Mouse (Mus musculus) thymus, postnatal 4 days (tissue): ENCODE measurements around the gene Ip6k3.

Experiments used
- DNase-seq: peaks from one replicate; pipeline ENCODE4 v3.0.0; 2021

The Ip6k3 gene

GRCm38 (mm10) chr17:27181666-27182065 lies 14.1 kb upstream of the Ip6k3 start:
- no peak for DNase-seq

- DNase-seq, result no peak
Measured at GRCm38 (mm10) chr17:27179681-27180280, 12.2 kb upstream of the Ip6k3 start.

GRCm38 (mm10) chr17:27178427-27179177 lies 11.0 kb upstream of the Ip6k3 start:
- no peak for DNase-seq

GRCm38 (mm10) chr17:27178019-27178418 lies 10.4 kb upstream of the Ip6k3 start:
- DNase-seq, result peak; percentile 29

- no peak for DNase-seq
Measured at GRCm38 (mm10) chr17:27176754-27177153, 9.2 kb upstream of the Ip6k3 start.

- DNase-seq, result no peak
Measured at GRCm38 (mm10) chr17:27176287-27176686, 8.7 kb upstream of the Ip6k3 start.

GRCm38 (mm10) chr17:27175196-27175874 lies 7.7 kb upstream of the Ip6k3 start:
- no peak for DNase-seq

GRCm38 (mm10) chr17:27173715-27174114 lies 6.1 kb upstream of the Ip6k3 start:
- no peak for DNase-seq

- no peak for DNase-seq
Measured at GRCm38 (mm10) chr17:27172459-27172858, 4.9 kb upstream of the Ip6k3 start.

GRCm38 (mm10) chr17:27171121-27171520 lies 3.5 kb upstream of the Ip6k3 start:
- DNase-seq, result no peak

- DNase-seq, result no peak
Measured at GRCm38 (mm10) chr17:27169952-27170695, 2.5 kb upstream of the Ip6k3 start.

- no peak for DNase-seq
Measured at GRCm38 (mm10) chr17:27168569-27168968, 974 bp upstream of the Ip6k3 start.

- DNase-seq, result no peak
Measured at GRCm38 (mm10) chr17:27166901-27167300, 694 bp downstream of the Ip6k3 start.

- no peak for DNase-seq
Measured at GRCm38 (mm10) chr17:27165054-27165773, 2.4 kb downstream of the Ip6k3 start.

- DNase-seq, result no peak
Measured at GRCm38 (mm10) chr17:27160905-27161304, 6.7 kb downstream of the Ip6k3 start.

- no peak for DNase-seq
Measured at GRCm38 (mm10) chr17:27159169-27159568, 8.4 kb downstream of the Ip6k3 start.

GRCm38 (mm10) chr17:27158439-27158838 lies 9.2 kb downstream of the Ip6k3 start:
- DNase-seq, result no peak

GRCm38 (mm10) chr17:27155752-27156151 lies 11.8 kb downstream of the Ip6k3 start:
- DNase-seq, result no peak

GRCm38 (mm10) chr17:27154881-27155280 lies 12.7 kb downstream of the Ip6k3 start:
- no peak for DNase-seq

- DNase-seq, result no peak
Measured at GRCm38 (mm10) chr17:27154256-27154655, 13.3 kb downstream of the Ip6k3 start.

- DNase-seq, result no peak
Measured at GRCm38 (mm10) chr17:27153773-27154193, 13.8 kb downstream of the Ip6k3 start.

GRCm38 (mm10) chr17:27152976-27153723 lies 14.4 kb downstream of the Ip6k3 start:
- no peak for DNase-seq
